Mouse (Mus musculus): ENCODE measurements around the gene Sucla2. TPM values are rescaled to one million over a fixed set of nuclear protein-coding genes. Genes with fewer than 3 reads are reported as not detected.

The Sucla2 gene
- 50.7 TPM for polyA plus RNA-seq (2017; shearing (Covaris generic))

GRCm38 (mm10) chr14:73524766-73525448 lies at the start of gene Sucla2:
Gene Sucla2 (plus strand): TSS chr14:73525319.

GRCm38 (mm10) chr14:73509765-73510423 lies 15.2 kb upstream of the Sucla2 start, which contains the start of gene Med4:
Gene Med4 (plus strand): TSS chr14:73510025.

GRCm38 (mm10) chr14:73548051-73548450 lies 22.9 kb downstream of the Sucla2 start, which contains the start of gene Nudt15:
Gene Nudt15 (minus strand): TSS chr14:73548242.

Other genes with a start within 250 kb of the Sucla2 start
- gene Rb1, start 199.5 kb upstream of the Sucla2 start, polyA plus RNA-seq (2017; shearing (Covaris generic)), result 66.4 TPM
- 1,116 TPM for gene Itm2b, start 140.0 kb upstream of the Sucla2 start, polyA plus RNA-seq (2017; shearing (Covaris generic))
- 94.2 TPM for gene Med4, start 15.3 kb upstream of the Sucla2 start, polyA plus RNA-seq (2017; shearing (Covaris generic))
- gene Nudt15, start 22.9 kb downstream of the Sucla2 start, polyA plus RNA-seq (2017; shearing (Covaris generic)), result 10.8 TPM
- not detected for gene Gm21750, start 135.9 kb downstream of the Sucla2 start, polyA plus RNA-seq (2017; shearing (Covaris generic))

All from naive thymus-derived CD4-positive, alpha-beta T cell, adult 5 months (primary cell).